Comparison of ENCODE assay signal across 7 mouse cellular contexts in the genomic region with DNA sequence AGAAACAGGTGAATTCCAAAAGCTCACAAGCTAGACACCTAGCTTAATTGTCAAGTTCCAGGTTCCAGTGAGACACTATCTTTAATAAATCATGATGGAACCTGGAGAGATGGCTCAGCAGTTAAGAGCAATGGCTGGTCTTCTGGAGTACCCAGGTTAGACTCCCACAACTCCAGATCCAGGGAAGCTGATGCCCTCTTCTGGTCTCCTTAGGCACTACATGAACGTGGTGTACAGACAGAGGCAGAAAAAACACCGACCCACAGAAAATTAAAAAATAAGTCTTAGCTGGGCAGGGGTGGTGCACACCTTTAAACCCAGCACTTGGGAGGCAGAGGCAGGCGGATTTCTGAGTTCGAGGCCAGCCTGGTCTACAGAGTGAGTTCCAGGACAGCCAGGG.
DNase-seq lines count a peak whose midpoint lies in the region; ATAC-seq and TF ChIP-seq lines count a peak whose summit lies in the region.

No protein-coding gene starts in this region.

- 40% methylated on average over 4 of the region's 4 CpGs for WGBS in embryonic facial prominence, embryonic 14.5 days

- H3K9me3 ChIP-seq in G1E (replicated peaks): no peaks in the 10 kb centered on the region
- no peaks in the 10 kb centered on the region for H3K9me3 ChIP-seq in embryonic facial prominence, embryonic 14.5 days (ENCODE audit: control insufficient read depth, low read length)

- H3K4me2 ChIP-seq in embryonic facial prominence, embryonic 14.5 days (ENCODE audit: low read depth, low read length): no peak overlapping the region

- peaks cover 20% of the 10 kb centered on the region for H3K36me3 ChIP-seq in G1E (replicated peaks)
- H3K36me3 ChIP-seq in embryonic facial prominence, embryonic 14.5 days (ENCODE audit: control insufficient read depth, insufficient read depth, low read length): no peaks in the 10 kb centered on the region

- no peak overlapping the region for H3K4me3 ChIP-seq in layer of hippocampus, adult 2 months
- peak overlapping the region; percentile 35; the same call in 1 of the 2 replicates for H3K4me3 ChIP-seq in G1E (ENCODE audit: low read depth, low read length)
- H3K4me3 ChIP-seq in embryonic facial prominence, embryonic 14.5 days (ENCODE audit: low read depth, low read length): no peak overlapping the region

- peaks cover 50% of the 10 kb centered on the region for H3K4me1 ChIP-seq in G1E (ENCODE audit: insufficient read depth, low read depth, low read length)
- no peaks in the 10 kb centered on the region for H3K4me1 ChIP-seq in embryonic facial prominence, embryonic 14.5 days (ENCODE audit: control insufficient read depth, insufficient read depth, low read length)

- peak; percentile 44 to 58 for DNase-seq in layer of hippocampus, adult 2 months (ENCODE audit: low spot score in 2 of 2)
- DNase-seq in layer of hippocampus, adult 9-10 months (ENCODE audit: low spot score): no peak
- no peak for DNase-seq in G1E (ENCODE audit: low spot score)
- peak; percentile 49 to 60 for DNase-seq in adrenal gland, postnatal 36 days
- peak; percentile 41 for DNase-seq in embryonic facial prominence, embryonic 14.5 days (ENCODE audit: low spot score)
- peak; percentile 53 for DNase-seq in left cerebral cortex, postnatal 4 days
- peak; percentile 73 for DNase-seq in retina, postnatal 1 day

- intact Hi-C loops in left cerebral cortex, postnatal 4 days (cut with DNase I): loop anchor here (5.0 kb wide), 1 partner anchor 169 kb away; no protein-coding TSS in a partner anchor

- peak; percentile 79 for TF ChIP-seq CTCF in layer of hippocampus, adult 2 months (conservative IDR thresholded peaks at IDR 0.05)
- TF ChIP-seq CTCF in G1E (IDR thresholded peaks at IDR 0.05; ENCODE audit: low read depth, low read length): peak; percentile 36; the same call in 1 of the 2 replicates

- no peak for ATAC-seq in G1E (ENCODE audit: extremely low read depth, insufficient number of reproducible peaks, low FRiP score, poor library complexity, severe bottlenecking)
- 0 out of 2 replicates have a peak, but pooled peaks have one; percentile 33 for ATAC-seq in embryonic facial prominence, embryonic 14.5 days (ENCODE audit: low read depth)

- H3K9ac ChIP-seq in embryonic facial prominence, embryonic 14.5 days (ENCODE audit: low read depth, low read length): no peak overlapping the region

- no peaks in the 10 kb centered on the region for H3K27me3 ChIP-seq in G1E (ENCODE audit: insufficient read depth, low read length)
- no peaks in the 10 kb centered on the region for H3K27me3 ChIP-seq in embryonic facial prominence, embryonic 14.5 days (replicated peaks; ENCODE audit: control insufficient read depth, insufficient read depth, low read length)

- no peak overlapping the region for H3K27ac ChIP-seq in layer of hippocampus, adult 2 months
- H3K27ac ChIP-seq in embryonic facial prominence, embryonic 14.5 days (replicated peaks; ENCODE audit: low read depth, low read length): no peak overlapping the region

Comparison
In these comparisons a context has a peak if more than half of its experiments do, and no peak if none do; other contexts are left out.
1. DNase-seq: peak in layer of hippocampus, adult 2 months (2 of 2), adrenal gland, postnatal 36 days (2 of 2), embryonic facial prominence, embryonic 14.5 days (single experiment), left cerebral cortex, postnatal 4 days (single experiment) and retina, postnatal 1 day (single experiment); none in layer of hippocampus, adult 9-10 months (single experiment) and G1E (single experiment).